Mouse (Mus musculus) liver, embryonic 13.5 days (tissue): ENCODE results near the gene Pmvk. TPM values are rescaled to one million over a fixed set of nuclear protein-coding genes. Genes with fewer than 3 reads are reported as not detected.

Experiments
- ATAC-seq: fragments of 200-750 bp; cut with Nextera tagmentation; 2 replicates; pipeline ENCODE4 v1.8.0; 2017; ENCODE audit warnings: low read depth, mild to moderate bottlenecking, moderate number of reproducible peaks, moderate library complexity
- DNase-seq: peaks from one replicate; pipeline ENCODE4 v3.0.0; 2022
- H3K27ac ChIP-seq: fragments of 300-500 bp; sonication (generic); 2 replicates; pipeline ENCODE4 v1.5.1; 2015; ENCODE audit warnings: moderate library complexity, mild to moderate bottlenecking, inconsistent platforms
- H3K27me3 ChIP-seq: fragments of 300-500 bp; sonication (generic); 2 replicates; pipeline ENCODE4 v1.6.1; 2015; ENCODE audit warnings: mild to moderate bottlenecking, inconsistent platforms
- H3K36me3 ChIP-seq: fragments of 300-500 bp; sonication (generic); 2 replicates; pipeline ENCODE4 v1.6.1; 2015; ENCODE audit warnings: mild to moderate bottlenecking, inconsistent platforms
- H3K4me1 ChIP-seq: fragments of 300-500 bp; sonication (generic); replicated peaks from 2 replicates; pipeline ENCODE4 v1.6.1; 2015; ENCODE audit warnings: inconsistent platforms
- H3K4me2 ChIP-seq: fragments of 300-500 bp; sonication (generic); 2 replicates; pipeline ENCODE4 v1.6.1; 2015; ENCODE audit warnings: inconsistent platforms, mild to moderate bottlenecking, moderate library complexity
- H3K4me3 ChIP-seq: fragments of 300-500 bp; sonication (generic); replicated peaks from 2 replicates; pipeline ENCODE4 v1.5.1; 2015; ENCODE audit warnings: mild to moderate bottlenecking, inconsistent platforms
- H3K9ac ChIP-seq: fragments of 300-500 bp; sonication (generic); 2 replicates; pipeline ENCODE4 v1.6.1; 2015; ENCODE audit warnings: mild to moderate bottlenecking, inconsistent platforms
- H3K9me3 ChIP-seq: fragments of 300-500 bp; sonication (generic); replicated peaks from 2 replicates; pipeline ENCODE4 v1.6.1; 2016; ENCODE audit warnings: inconsistent platforms
- WGBS: fragments of 180-500 bp; shearing (Covaris S2); methylation state at CpG from one replicate; pipeline ENCODE4 v1.1.7; 2015; ENCODE audit not compliant: insufficient replicate concordance; 5-methylcytosine and 5-hydroxymethylcytosine counted together
- polyA plus RNA-seq: library from polyadenylated mRNA; unstranded; fragments of >200 nt; fragmentation: Nextera tagmentation; extraction: Ambion mirVana; gene quantifications from 2 replicates; pipeline ENCODE4 v1.2.1, GENCODE M21; 2015

Pmvk gene
- polyA plus RNA-seq, 1 experiment from 2014 or later = 39.5 TPM

- Histone ChIP-seq H3K36me3 (no peaks in the 10 kb centered on the region), H3K4me3 (no peak overlapping the region), H3K4me1 (no peaks in the 10 kb centered on the region), H3K4me2 (no peak overlapping the region), H3K27me3 (peaks cover 11% of the 10 kb centered on the region), H3K27ac (no peak overlapping the region), H3K9me3 (no peaks in the 10 kb centered on the region), H3K9ac (no peak overlapping the region)
- no peak for DNase-seq
- WGBS = 32% methylated on average over 7 of the region's 7 CpGs
- ATAC-seq = no peak
These were observed 48.2 kb downstream of the Pmvk start for GRCm38 (mm10) chr3:89502551-89502950.

- H3K27me3 ChIP-seq = peaks cover 50% of the 10 kb centered on the region
- no peaks in the 10 kb centered on the region for H3K9me3 ChIP-seq
- H3K4me1 ChIP-seq = no peaks in the 10 kb centered on the region
- no peak for DNase-seq
- ATAC-seq = no peak
- no peak overlapping the region for H3K4me3 ChIP-seq
- WGBS = 43% methylated on average over 9 of the region's 9 CpGs
- H3K36me3 ChIP-seq = no peaks in the 10 kb centered on the region
- no peak overlapping the region for H3K27ac ChIP-seq
- no peak overlapping the region for H3K9ac ChIP-seq
- no peak overlapping the region for H3K4me2 ChIP-seq
These were observed 53.7 kb downstream of the Pmvk start for GRCm38 (mm10) chr3:89508041-89508440.

DNA sequence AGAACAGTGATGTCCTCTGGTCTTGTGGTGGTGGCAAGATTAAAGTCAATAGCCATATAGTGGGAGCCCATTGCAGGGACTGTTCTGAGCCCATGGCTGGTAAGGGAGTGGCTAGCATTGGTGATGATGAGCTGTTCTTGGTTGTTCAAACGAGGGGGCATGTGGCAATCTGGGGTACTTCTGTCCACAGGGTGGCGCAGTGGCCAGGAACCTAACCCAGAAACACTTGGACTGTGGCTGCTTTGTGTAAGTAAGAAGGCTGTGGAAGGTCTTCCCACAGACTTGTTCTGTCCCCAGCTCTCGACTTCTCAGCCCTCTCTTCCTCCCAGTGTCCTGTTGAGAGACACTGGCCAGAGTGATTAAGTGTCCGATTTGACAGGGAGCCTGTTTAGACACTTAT lies 56.6 kb downstream of the Pmvk start:
- Histone ChIP-seq H3K9ac (no peak overlapping the region), H3K27me3 (peaks cover 50% of the 10 kb centered on the region), H3K36me3 (no peaks in the 10 kb centered on the region), H3K27ac (no peak overlapping the region), H3K4me2 (no peak overlapping the region), H3K4me1 (no peaks in the 10 kb centered on the region), H3K9me3 (no peaks in the 10 kb centered on the region), H3K4me3 (no peak overlapping the region)
- 18% methylated on average over 4 of the region's 4 CpGs for WGBS
- ATAC-seq (no peak), DNase-seq (no peak)

DNA sequence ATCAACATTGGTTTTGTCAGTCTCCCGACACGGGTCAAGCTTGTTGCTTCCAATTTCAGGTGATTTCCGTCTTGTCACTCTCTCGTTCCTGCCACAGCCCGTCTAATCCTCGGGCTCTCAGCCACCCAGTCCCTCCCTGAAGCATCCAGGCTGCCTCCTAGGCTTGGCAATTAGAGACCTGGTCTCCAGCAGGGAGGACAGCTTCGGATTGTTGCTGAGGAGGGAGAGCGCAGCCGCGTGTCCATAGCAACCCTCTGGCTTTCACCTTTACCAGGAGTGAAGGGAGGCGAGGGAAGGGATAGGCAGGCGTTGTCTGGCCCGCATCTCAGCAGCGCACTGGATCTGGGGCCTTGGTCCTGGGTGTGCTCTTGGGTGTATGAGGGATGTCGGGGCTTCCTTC lies 57.1 kb downstream of the Pmvk start:
- H3K4me2 ChIP-seq = no peak overlapping the region
- H3K36me3 ChIP-seq = no peaks in the 10 kb centered on the region
- H3K4me3 ChIP-seq = no peak overlapping the region
- H3K27me3 ChIP-seq = peaks cover 46% of the 10 kb centered on the region
- no peak overlapping the region for H3K9ac ChIP-seq
- no peaks in the 10 kb centered on the region for H3K4me1 ChIP-seq
- 0 out of 2 replicates have a peak, but pooled peaks cover 2% of the 10 kb centered on the region for H3K9me3 ChIP-seq
- H3K27ac ChIP-seq = no peak overlapping the region
- DNase-seq = no peak
- WGBS = 29% methylated on average over 15 of the region's 15 CpGs
- ATAC-seq = no peak

GRCm38 (mm10) chr3:89512225-89512624 lies 57.9 kb downstream of the Pmvk start:
- Histone ChIP-seq H3K4me2 (no peak overlapping the region), H3K27me3 (peaks cover 43% of the 10 kb centered on the region), H3K4me3 (no peak overlapping the region), H3K4me1 (no peaks in the 10 kb centered on the region), H3K27ac (no peak overlapping the region), H3K9ac (no peak overlapping the region), H3K9me3 (peaks cover 3% of the 10 kb centered on the region; the same call in 1 of the 2 replicates), H3K36me3 (no peaks in the 10 kb centered on the region)
- DNase-seq (no peak), ATAC-seq (no peak)
- whole genome bisulfite sequencing = 75% methylated on average over 2 of the region's 2 CpGs

- Histone ChIP-seq H3K36me3 (no peaks in the 10 kb centered on the region), H3K27ac (no peak overlapping the region), H3K4me2 (no peak overlapping the region), H3K4me1 (peaks cover 8% of the 10 kb centered on the region), H3K27me3 (peaks cover 30% of the 10 kb centered on the region), H3K9me3 (peaks cover 3% of the 10 kb centered on the region; the same call in 1 of the 2 replicates), H3K9ac (no peak overlapping the region), H3K4me3 (no peak overlapping the region)
- no peak for ATAC-seq
- DNase-seq = no peak
- 51% methylated on average over 11 of the region's 11 CpGs for WGBS
These were observed 61.1 kb downstream of the Pmvk start for GRCm38 (mm10) chr3:89515444-89515843.

- H3K4me2 ChIP-seq = no peak overlapping the region
- H3K9me3 ChIP-seq = peaks cover 3% of the 10 kb centered on the region; the same call in 1 of the 2 replicates
- H3K27ac ChIP-seq = no peak overlapping the region
- H3K36me3 ChIP-seq = no peaks in the 10 kb centered on the region
- ATAC-seq (no peak), DNase-seq (no peak)
- H3K27me3 ChIP-seq = peaks cover 30% of the 10 kb centered on the region
- H3K4me1 ChIP-seq = peaks cover 14% of the 10 kb centered on the region
- no peak overlapping the region for H3K4me3 ChIP-seq
- no peak overlapping the region for H3K9ac ChIP-seq
- WGBS = 71% methylated on average over 5 of the region's 5 CpGs
These were observed 62.0 kb downstream of the Pmvk start for GRCm38 (mm10) chr3:89516321-89516720.

Other genes with a start within 250 kb of the Pmvk start
- 1.0 and 1.5 TPM in 2 replicates for gene Thbs3, start 239.4 kb upstream of the Pmvk start, polyA plus RNA-seq
- gene Mtx1, start 227.5 kb upstream of the Pmvk start, polyA plus RNA-seq = 152 and 155 TPM in 2 replicates
- gene Muc1, start 225.5 kb upstream of the Pmvk start, polyA plus RNA-seq = 0.14 and 0.51 TPM in 2 replicates
- gene Krtcap2, start 208.6 kb upstream of the Pmvk start, polyA plus RNA-seq = 152 and 155 TPM in 2 replicates
- gene Trim46, start 208.2 kb upstream of the Pmvk start, polyA plus RNA-seq = 0.14 and 0.23 TPM in 2 replicates
- gene Dpm3, start 195.2 kb upstream of the Pmvk start, polyA plus RNA-seq = 57.2 and 64.5 TPM in 2 replicates
- 17.4 and 18.0 TPM in 2 replicates for gene Slc50a1, start 184.0 kb upstream of the Pmvk start, polyA plus RNA-seq
- 4.3 and 4.6 TPM in 2 replicates for gene Efna1, start 173.4 kb upstream of the Pmvk start, polyA plus RNA-seq
- gene Efna3, start 131.6 kb upstream of the Pmvk start, polyA plus RNA-seq = 0.32 and 0.41 TPM in 2 replicates
- gene Efna4, start 116.5 kb upstream of the Pmvk start, polyA plus RNA-seq = 1.0 and 1.2 TPM in 2 replicates
- gene Adam15, start 104.5 kb upstream of the Pmvk start, polyA plus RNA-seq = 9.5 and 9.6 TPM in 2 replicates
- gene Dcst2, start 92.6 kb upstream of the Pmvk start, polyA plus RNA-seq = 0.07 and 0.08 TPM in 2 replicates
- gene Dcst1, start 89.3 kb upstream of the Pmvk start, polyA plus RNA-seq = not detected in 2 replicates
- gene Zbtb7b, start 59.8 kb upstream of the Pmvk start, polyA plus RNA-seq = 0.97 and 1.8 TPM in 2 replicates
- not detected in 2 replicates for gene Lenep, start 51.7 kb upstream of the Pmvk start, polyA plus RNA-seq
- gene Flad1, start 42.7 kb upstream of the Pmvk start, polyA plus RNA-seq = 18.0 and 18.7 TPM in 2 replicates
- 282 and 301 TPM in 2 replicates for gene Cks1b, start 36.2 kb upstream of the Pmvk start, polyA plus RNA-seq
- gene Shc1, start 36.1 kb upstream of the Pmvk start, polyA plus RNA-seq = 42.3 and 51.4 TPM in 2 replicates
- gene Pygo2, start 24.3 kb upstream of the Pmvk start, polyA plus RNA-seq = 11.0 and 12.0 TPM in 2 replicates
- gene Pbxip1, start 17.8 kb upstream of the Pmvk start, polyA plus RNA-seq = 6.0 and 6.8 TPM in 2 replicates
- 0.03 and 0.05 TPM in 2 replicates for gene Kcnn3, start 65.6 kb downstream of the Pmvk start, polyA plus RNA-seq